Mouse (Mus musculus) retina, postnatal 7 days (tissue): ENCODE measurements around the gene Tas2r114.

Source experiments
- DNase-seq: peaks from one replicate; pipeline ENCODE4 v3.0.0-alpha.2; 2012; ENCODE audit warnings: low read depth, low spot score

The Tas2r114 gene

DNA sequence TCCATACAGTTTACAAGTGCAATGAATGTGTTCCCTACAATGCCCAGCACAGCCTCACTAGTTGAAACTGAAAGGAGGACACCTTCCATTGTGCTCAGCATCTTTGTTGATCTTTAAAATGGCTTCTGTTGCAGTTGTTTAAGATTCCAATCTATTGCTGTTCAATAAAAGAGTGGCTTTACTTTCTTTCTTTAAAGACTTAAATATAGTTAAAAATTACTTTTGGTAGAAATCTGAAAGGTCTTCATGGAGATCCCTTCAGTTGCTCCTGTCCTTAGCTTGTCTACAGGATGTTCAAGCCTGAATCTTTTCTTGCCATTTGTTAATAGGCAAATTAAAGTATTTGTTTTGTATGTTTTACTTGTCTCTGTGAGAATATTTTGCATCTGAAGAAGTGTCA lies at the start of gene Tas2r114:
TSS of gene Tas2r114 (minus strand) at position 101 of the 400 bp plus-strand sequence.
- no peak for DNase-seq

GRCm38 (mm10) chr6:131712803-131713202 lies 22.9 kb upstream of the Tas2r114 start:
- DNase-seq, result no peak

GRCm38 (mm10) chr6:131687395-131687794 lies 2.5 kb downstream of the Tas2r114 start, which contains the start of gene Tas2r105:
Gene Tas2r105, minus strand, starts transcription at chr6:131687495.
- DNase-seq, result no peak

- DNase-seq, result no peak
Observed at GRCm38 (mm10) chr6:131685644-131686043, 4.2 kb downstream of the Tas2r114 start, which contains the start of gene Tas2r104. Gene Tas2r104, minus strand, starts transcription at chr6:131685744.

- no peak for DNase-seq
Observed at GRCm38 (mm10) chr6:131678786-131679185, 11.1 kb downstream of the Tas2r114 start, which contains the start of gene Tas2r106. Gene Tas2r106, minus strand, starts transcription at chr6:131678886.

DNA sequence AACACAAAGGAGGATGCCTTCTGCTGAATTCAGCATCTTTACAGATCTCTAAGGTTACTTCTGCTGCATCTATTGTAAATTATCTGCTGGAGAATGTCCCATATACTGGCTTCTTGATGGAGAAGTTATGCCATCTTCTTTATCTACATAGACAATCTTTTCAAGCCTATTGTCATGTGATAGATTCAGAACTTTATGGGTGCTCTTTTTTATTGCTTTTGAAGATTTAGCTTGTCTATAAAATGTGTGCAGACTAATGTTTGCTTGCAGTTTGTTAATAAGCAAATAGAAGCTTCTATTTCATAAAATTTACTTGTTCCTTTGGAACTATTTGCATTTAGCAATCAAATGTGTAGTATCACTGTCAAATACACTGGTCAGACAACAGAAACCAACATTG lies 29.8 kb downstream of the Tas2r114 start, which contains the start of gene Tas2r107:
TSS of gene Tas2r107 (minus strand) at position 101 of the 400 bp plus-strand sequence.
- no peak for DNase-seq
